Mouse (Mus musculus) midbrain, embryonic 13.5 days (tissue): ENCODE measurements at regions not wholly inside any gene's neighbourhood (a gene's known extent, or its start where the extent isn't known, plus 50 kb on each side); places are given as distances from the start of the nearest gene placed in this dataset.

Experiments
- ATAC-seq: fragments of 200-750 bp; cut with Nextera tagmentation; 2 replicates; pipeline ENCODE4 v1.8.0; 2017; ENCODE audit warnings: mild to moderate bottlenecking, moderate TSS enrichment, moderate library complexity
- H3K27ac ChIP-seq: fragments of 300-500 bp; sonication (generic); 2 replicates; pipeline ENCODE4 v1.5.1; 2015; ENCODE audit warnings: inconsistent platforms, mild to moderate bottlenecking, moderate library complexity
- H3K27me3 ChIP-seq: fragments of 300-500 bp; sonication (generic); 2 replicates; pipeline ENCODE4 v1.6.1; 2015; ENCODE audit warnings: mild to moderate bottlenecking, inconsistent platforms
- H3K36me3 ChIP-seq: fragments of 300-500 bp; sonication (generic); 2 replicates; pipeline ENCODE4 v1.6.1; 2015; ENCODE audit warnings: mild to moderate bottlenecking, inconsistent platforms
- H3K4me1 ChIP-seq: fragments of 300-500 bp; sonication (generic); replicated peaks from 2 replicates; pipeline ENCODE4 v1.6.1; 2015; ENCODE audit warnings: inconsistent platforms
- H3K4me2 ChIP-seq: fragments of 300-500 bp; sonication (generic); replicated peaks from 2 replicates; pipeline ENCODE4 v1.6.1; 2015; ENCODE audit warnings: moderate library complexity, mild to moderate bottlenecking, inconsistent platforms
- H3K4me3 ChIP-seq: fragments of 300-500 bp; sonication (generic); replicated peaks from 2 replicates; pipeline ENCODE4 v1.5.1; 2015; ENCODE audit warnings: mild to moderate bottlenecking, inconsistent platforms
- H3K9ac ChIP-seq: fragments of 300-500 bp; sonication (generic); replicated peaks from 2 replicates; pipeline ENCODE4 v1.6.1; 2015; ENCODE audit warnings: mild to moderate bottlenecking, inconsistent platforms
- H3K9me3 ChIP-seq: fragments of 300-500 bp; sonication (generic); 2 replicates; pipeline ENCODE4 v1.6.1; 2016; ENCODE audit warnings: mild to moderate bottlenecking, inconsistent platforms
- WGBS: fragments of 180-500 bp; shearing (Covaris S2); methylation state at CpG from one replicate; pipeline ENCODE4 v1.1.7; 2015; 5-methylcytosine and 5-hydroxymethylcytosine counted together

GRCm38 (mm10) chr19:53453317-53453947 lies 63.1 kb upstream of the Smndc1 start:
- Histone ChIP-seq H3K4me1 (peaks cover 12% of the 10 kb centered on the region), H3K9ac (no peak overlapping the region), H3K4me2 (no peak overlapping the region), H3K9me3 (no peaks in the 10 kb centered on the region), H3K27me3 (0 out of 2 replicates have a peak, but pooled peaks cover under 1% of the 10 kb centered on the region), H3K4me3 (no peak overlapping the region), H3K36me3 (no peaks in the 10 kb centered on the region), H3K27ac (no peak overlapping the region)
- 68% methylated on average over 13 of the region's 13 CpGs for WGBS
- peak; percentile 35; the same call in 1 of the 2 replicates for ATAC-seq

GRCm38 (mm10) chr19:53452360-53452759 lies 62.0 kb upstream of the Smndc1 start:
- Histone ChIP-seq H3K27me3 (no peaks in the 10 kb centered on the region), H3K9ac (no peak overlapping the region), H3K4me1 (peaks cover 16% of the 10 kb centered on the region), H3K27ac (no peak overlapping the region), H3K9me3 (no peaks in the 10 kb centered on the region), H3K4me3 (no peak overlapping the region), H3K4me2 (no peak overlapping the region), H3K36me3 (no peaks in the 10 kb centered on the region)
- no peak for ATAC-seq
- 90% methylated on average over 3 of the region's 3 CpGs for WGBS

- WGBS: 64% methylated on average over 13 of the region's 13 CpGs
- H3K27me3 ChIP-seq: no peaks in the 10 kb centered on the region
- H3K4me3 ChIP-seq: no peak overlapping the region
- ATAC-seq: no peak
- H3K9me3 ChIP-seq: no peaks in the 10 kb centered on the region
- H3K4me2 ChIP-seq: no peak overlapping the region
- no peaks in the 10 kb centered on the region for H3K36me3 ChIP-seq
- no peak overlapping the region for H3K9ac ChIP-seq
- H3K4me1 ChIP-seq: peaks cover 22% of the 10 kb centered on the region
- no peak overlapping the region for H3K27ac ChIP-seq
Observed at GRCm38 (mm10) chr19:53451388-53451922, 61.1 kb upstream of the Smndc1 start.

GRCm38 (mm10) chr19:53450624-53451387 lies 60.4 kb upstream of the Smndc1 start:
- Histone ChIP-seq H3K27ac (no peak overlapping the region), H3K9me3 (no peaks in the 10 kb centered on the region), H3K36me3 (no peaks in the 10 kb centered on the region), H3K4me3 (no peak overlapping the region), H3K4me2 (no peak overlapping the region), H3K27me3 (no peaks in the 10 kb centered on the region), H3K4me1 (peaks cover 22% of the 10 kb centered on the region), H3K9ac (no peak overlapping the region)
- 82% methylated on average over 16 of the region's 17 CpGs for WGBS
- no peak for ATAC-seq

- Histone ChIP-seq H3K27ac (no peak overlapping the region), H3K9me3 (no peaks in the 10 kb centered on the region), H3K4me3 (no peak overlapping the region), H3K4me2 (no peak overlapping the region), H3K9ac (no peak overlapping the region), H3K36me3 (no peaks in the 10 kb centered on the region), H3K27me3 (no peaks in the 10 kb centered on the region), H3K4me1 (peaks cover 17% of the 10 kb centered on the region)
- no peak for ATAC-seq
- WGBS: 81% methylated on average over 17 of the region's 17 CpGs
Observed at GRCm38 (mm10) chr19:53449137-53449783, 58.9 kb upstream of the Smndc1 start.

GRCm38 (mm10) chr19:53448206-53448605 lies 57.8 kb upstream of the Smndc1 start:
- no peak overlapping the region for H3K4me2 ChIP-seq
- no peak overlapping the region for H3K4me3 ChIP-seq
- H3K9me3 ChIP-seq: no peaks in the 10 kb centered on the region
- H3K36me3 ChIP-seq: no peaks in the 10 kb centered on the region
- ATAC-seq: no peak
- 78% methylated on average over 10 of the region's 10 CpGs for WGBS
- no peaks in the 10 kb centered on the region for H3K27me3 ChIP-seq
- H3K27ac ChIP-seq: no peak overlapping the region
- peaks cover 10% of the 10 kb centered on the region; the same call in 1 of the 2 replicates for H3K4me1 ChIP-seq
- H3K9ac ChIP-seq: no peak overlapping the region

GRCm38 (mm10) chr19:53447754-53448153 lies 57.4 kb upstream of the Smndc1 start:
- no peak for ATAC-seq
- WGBS: 54% methylated on average over 6 of the region's 6 CpGs

GRCm38 (mm10) chr19:53446216-53446615 lies 55.8 kb upstream of the Smndc1 start:
- H3K27me3 ChIP-seq: no peaks in the 10 kb centered on the region
- no peak overlapping the region for H3K4me2 ChIP-seq
- WGBS: 81% methylated on average over 5 of the region's 5 CpGs
- no peak overlapping the region for H3K9ac ChIP-seq
- no peak overlapping the region for H3K4me3 ChIP-seq
- no peaks in the 10 kb centered on the region for H3K36me3 ChIP-seq
- no peaks in the 10 kb centered on the region for H3K9me3 ChIP-seq
- no peak for ATAC-seq
- peaks cover 10% of the 10 kb centered on the region; the same call in 1 of the 2 replicates for H3K4me1 ChIP-seq
- no peak overlapping the region for H3K27ac ChIP-seq

More at GRCm38 (mm10) chr19:53447754-53448153, 57.4 kb upstream of the Smndc1 start:
- H3K27me3 ChIP-seq: no peaks in the 10 kb centered on the region
- no peak overlapping the region for H3K9ac ChIP-seq
- H3K4me2 ChIP-seq: no peak overlapping the region
- H3K9me3 ChIP-seq: no peaks in the 10 kb centered on the region
- peaks cover 10% of the 10 kb centered on the region; the same call in 1 of the 2 replicates for H3K4me1 ChIP-seq
- no peak overlapping the region for H3K27ac ChIP-seq
- no peak overlapping the region for H3K4me3 ChIP-seq
- H3K36me3 ChIP-seq: no peaks in the 10 kb centered on the region

GRCm38 (mm10) chr19:53444646-53445045 lies 54.3 kb upstream of the Smndc1 start:
- H3K36me3 ChIP-seq: no peaks in the 10 kb centered on the region
- WGBS: 46% methylated on average over 5 of the region's 5 CpGs

GRCm38 (mm10) chr19:53442756-53443654 lies 52.6 kb upstream of the Smndc1 start:
- ATAC-seq: no peak
- Histone ChIP-seq H3K4me1 (peaks cover 21% of the 10 kb centered on the region), H3K27ac (no peak overlapping the region), H3K27me3 (no peaks in the 10 kb centered on the region), H3K9ac (no peak overlapping the region), H3K4me3 (no peak overlapping the region), H3K9me3 (no peaks in the 10 kb centered on the region), H3K36me3 (no peaks in the 10 kb centered on the region), H3K4me2 (no peak overlapping the region)
- WGBS: 85% methylated on average over 22 of the region's 22 CpGs

More at GRCm38 (mm10) chr19:53444646-53445045, 54.3 kb upstream of the Smndc1 start:
- Histone ChIP-seq H3K9ac (no peak overlapping the region), H3K9me3 (no peaks in the 10 kb centered on the region), H3K27me3 (no peaks in the 10 kb centered on the region), H3K27ac (no peak overlapping the region), H3K4me1 (peaks cover 21% of the 10 kb centered on the region), H3K4me3 (no peak overlapping the region), H3K4me2 (no peak overlapping the region)
- ATAC-seq: no peak

- no peak for ATAC-seq
- Histone ChIP-seq H3K9ac (no peak overlapping the region), H3K27ac (no peak overlapping the region), H3K4me3 (no peak overlapping the region), H3K4me2 (no peak overlapping the region), H3K36me3 (no peaks in the 10 kb centered on the region), H3K4me1 (peaks cover 15% of the 10 kb centered on the region), H3K9me3 (no peaks in the 10 kb centered on the region), H3K27me3 (no peaks in the 10 kb centered on the region)
- WGBS: 95% methylated on average over 4 of the region's 4 CpGs
Observed at GRCm38 (mm10) chr19:53442132-53442610, 51.8 kb upstream of the Smndc1 start.
